Comparison of ENCODE assay signal across 27 mouse cellular contexts in the genomic region with DNA sequence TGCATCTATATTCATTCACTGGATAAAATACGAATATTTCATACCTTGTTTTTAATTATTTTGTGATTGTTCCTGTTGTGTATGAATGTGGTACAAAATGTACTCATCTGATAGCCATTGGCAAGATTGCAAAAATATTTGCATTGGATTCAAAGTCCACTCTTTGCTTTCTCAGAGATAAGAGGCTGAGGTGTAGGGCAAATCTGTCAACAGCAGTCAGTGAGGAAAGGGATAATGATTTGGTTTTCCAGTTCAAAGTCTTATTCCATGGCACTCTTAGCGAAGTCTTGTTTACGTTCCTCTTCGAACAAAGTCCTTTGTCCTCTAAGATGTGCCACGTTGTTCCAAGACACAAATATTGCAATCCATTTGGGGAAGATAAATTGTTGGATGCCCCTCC.
"Had no signal": no experiment of that assay in that cellular context is flagged by ENCODE, and none has a peak within 500 bp of the region (broad histone marks: within the 10 kb centered on the region; RNA-seq: fewer than 3 reads in every experiment).

No protein-coding gene starts in this region.

- H3K4me3 ChIP-seq: forebrain, embryonic 15.5 days; gastrocnemius, adult 2 months; heart, embryonic 10.5 days; heart, embryonic 12.5 days; hindbrain, embryonic 10.5 days; hindbrain, embryonic 12.5 days; kidney, embryonic 15.5 days; layer of hippocampus, adult 2 months; limb, embryonic 13.5 days; limb, embryonic 15.5 days; liver, embryonic 13.5 days had no signal

- ATAC-seq: forebrain, embryonic 15.5 days; hindbrain, embryonic 16.5 days; inflammation-experienced regulatory T-cells, adult 6 months had no signal

- H3K4me2 ChIP-seq: forebrain, embryonic 15.5 days; heart, embryonic 12.5 days; hindbrain, embryonic 12.5 days; hindbrain, embryonic 14.5 days; kidney, embryonic 15.5 days; limb, embryonic 13.5 days; limb, embryonic 15.5 days; liver, embryonic 13.5 days had no signal

- H3K4me1 ChIP-seq: forebrain, embryonic 15.5 days; hindbrain, embryonic 10.5 days; hindbrain, embryonic 12.5 days; kidney, embryonic 15.5 days; limb, embryonic 13.5 days; limb, embryonic 15.5 days; liver, embryonic 13.5 days had no signal

- DNase-seq: gastrocnemius, adult 2 months; gastrocnemius, postnatal 10 days; gastrocnemius, postnatal 36 days; heart, adult 18-20 months; heart, postnatal 10 days; heart, postnatal 4 days; kidney, adult 11 months; kidney, adult 2 months; kidney, adult 9 months; kidney, postnatal 14 days; kidney, postnatal 36 days; layer of hippocampus, postnatal 36 days; left cerebral cortex, postnatal 4 days; liver, embryonic 13.5 days had no signal

- H3K9me3 ChIP-seq: forebrain, embryonic 15.5 days; heart, embryonic 10.5 days; heart, embryonic 12.5 days; hindbrain, embryonic 10.5 days; hindbrain, embryonic 12.5 days; kidney, embryonic 15.5 days; limb, embryonic 13.5 days; limb, embryonic 15.5 days; liver, embryonic 13.5 days had no signal

- H3K36me3 ChIP-seq: forebrain, embryonic 15.5 days; heart, embryonic 10.5 days; heart, embryonic 12.5 days; hindbrain, embryonic 10.5 days; hindbrain, embryonic 12.5 days; kidney, embryonic 15.5 days; limb, embryonic 13.5 days; limb, embryonic 15.5 days; liver, embryonic 13.5 days had no signal

- H3K27ac ChIP-seq: forebrain, embryonic 15.5 days; gastrocnemius, adult 2 months; heart, embryonic 10.5 days; hindbrain, embryonic 10.5 days; hindbrain, embryonic 12.5 days; hindbrain, embryonic 14.5 days; kidney, embryonic 15.5 days; kidney, postnatal 0 days; layer of hippocampus, adult 2 months; limb, embryonic 13.5 days; limb, embryonic 15.5 days; liver, embryonic 13.5 days had no signal

- H3K9ac ChIP-seq: forebrain, embryonic 15.5 days; heart, embryonic 12.5 days; hindbrain, embryonic 12.5 days; hindbrain, embryonic 14.5 days; kidney, embryonic 15.5 days; limb, embryonic 13.5 days; limb, embryonic 15.5 days; liver, embryonic 13.5 days had no signal

- H3K27me3 ChIP-seq: forebrain, embryonic 15.5 days; heart, embryonic 12.5 days; hindbrain, embryonic 12.5 days; kidney, embryonic 15.5 days; limb, embryonic 13.5 days; limb, embryonic 15.5 days; liver, embryonic 13.5 days had no signal
